Mouse (Mus musculus) stomach, postnatal 0 days (tissue): ENCODE results near the gene Scarf2. TPM values are rescaled to one million over a fixed set of nuclear protein-coding genes. Genes with fewer than 3 reads are reported as not detected.

Source experiments
- ATAC-seq: fragments of 200-750 bp; cut with Nextera tagmentation; 2 replicates; pipeline ENCODE4 v1.8.0; 2017; ENCODE audit not compliant: low FRiP score, low TSS enrichment
- DNase-seq: peaks from one replicate; pipeline ENCODE4 v3.0.0-alpha.2; 2016; ENCODE audit warnings: low spot score
- H3K27ac ChIP-seq: fragments of 300-500 bp; sonication (generic); replicated peaks from 2 replicates; pipeline ENCODE4 v1.5.1; 2014; ENCODE audit warnings: mild to moderate bottlenecking, control low read depth
- H3K27me3 ChIP-seq: fragments of 300-500 bp; sonication (generic); 2 replicates; pipeline ENCODE4 v1.6.1; 2014; ENCODE audit warnings: low read length; ENCODE audit not compliant: control insufficient read depth, insufficient read depth
- H3K36me3 ChIP-seq: fragments of 300-500 bp; sonication (generic); 2 replicates; pipeline ENCODE4 v1.6.1; 2014; ENCODE audit warnings: low read length, mixed read lengths; ENCODE audit not compliant: control insufficient read depth, insufficient read depth
- H3K4me1 ChIP-seq: fragments of 300-500 bp; sonication (generic); replicated peaks from 2 replicates; pipeline ENCODE4 v1.6.1; 2014; ENCODE audit warnings: antibody characterized with exemption; ENCODE audit not compliant: control insufficient read depth, insufficient read depth
- H3K4me2 ChIP-seq: fragments of 300-500 bp; sonication (generic); replicated peaks from 2 replicates; pipeline ENCODE4 v1.6.1; 2014; ENCODE audit warnings: low read depth, mild to moderate bottlenecking, control low read depth, moderate library complexity
- H3K4me3 ChIP-seq: fragments of 300-500 bp; sonication (generic); 2 replicates; pipeline ENCODE4 v1.5.1; 2014; ENCODE audit warnings: low read depth, low read length, control low read depth
- H3K9ac ChIP-seq: fragments of 300-500 bp; sonication (generic); 2 replicates; pipeline ENCODE4 v1.6.1; 2014; ENCODE audit warnings: mild to moderate bottlenecking, low read length, control low read depth, mixed read lengths
- H3K9me3 ChIP-seq: fragments of 300-500 bp; sonication (generic); 2 replicates; pipeline ENCODE4 v1.6.1; 2016; ENCODE audit warnings: low read length; ENCODE audit not compliant: control insufficient read depth
- CTCF ChIP-seq: IDR thresholded peaks from 2 replicates; pipeline ENCODE4 v1.5.1; 2016; ENCODE audit warnings: antibody characterized with exemption, low read depth, mild to moderate bottlenecking, moderate library complexity
- EP300 ChIP-seq: optimal IDR thresholded peaks from 2 replicates; pipeline ENCODE3; 2016; ENCODE audit warnings: antibody characterized with exemption
- WGBS: fragments of 180-500 bp; shearing (Covaris S2); extraction: QIAGEN DNeasy Blood & Tissue Kit; methylation state at CpG from one replicate; pipeline ENCODE4 v1.1.7; 2014; 5-methylcytosine and 5-hydroxymethylcytosine counted together
- polyA plus RNA-seq: library from polyadenylated mRNA; unstranded; fragments of >200 nt; fragmentation: Nextera tagmentation; extraction: Ambion mirVana; gene quantifications from 2 replicates; pipeline ENCODE4 v1.2.1, GENCODE M21; 2015

Scarf2 gene
- polyA plus RNA-seq, 1 experiment from 2014 or later, result 7.8 TPM

DNA sequence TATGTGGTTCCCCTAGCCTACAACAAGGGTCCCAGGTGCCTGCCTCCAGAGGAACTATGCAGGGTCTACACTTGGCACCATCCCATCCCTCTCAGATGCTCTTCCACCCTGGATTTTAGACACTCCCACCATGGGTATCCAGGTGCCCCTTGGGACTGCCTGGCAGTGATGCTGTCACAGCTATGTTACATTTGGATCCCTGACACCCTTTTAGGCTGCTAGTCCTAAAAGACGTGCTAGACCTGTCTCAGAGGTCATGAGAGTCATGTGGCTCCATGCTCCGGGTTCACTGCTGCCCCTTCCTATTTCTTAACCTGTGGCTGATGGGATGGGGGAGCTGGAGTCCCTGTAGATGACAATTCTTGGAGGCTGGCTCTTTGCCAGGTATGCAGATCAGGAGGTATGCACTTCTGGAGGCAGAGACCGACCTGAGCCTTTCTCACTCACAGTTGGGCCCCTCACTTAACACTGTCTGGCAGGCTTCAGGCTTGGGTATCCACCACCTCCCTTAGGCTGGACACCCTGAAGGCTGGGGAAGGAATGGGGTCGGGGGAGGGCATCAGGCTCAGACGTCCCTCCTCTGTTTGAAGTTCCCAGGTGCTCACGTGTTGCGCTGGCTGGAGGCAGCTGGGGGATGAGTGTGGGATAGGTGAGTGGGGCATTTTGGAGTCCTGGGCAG is 4.8 kb downstream of the Scarf2 start:
- Histone ChIP-seq H3K9me3 (no peaks in the 10 kb centered on the region), H3K27me3 (peaks cover 3% of the 10 kb centered on the region; the same call in 1 of the 2 replicates), H3K36me3 (no peaks in the 10 kb centered on the region), H3K4me3 (no peak overlapping the region; the same call in 1 of the 2 replicates), H3K9ac (no peak overlapping the region), H3K4me2 (no peak overlapping the region), H3K4me1 (peaks cover 11% of the 10 kb centered on the region), H3K27ac (no peak overlapping the region)
- ATAC-seq, result no peak
- no peak for DNase-seq
- WGBS, result 34% methylated on average over 7 of the region's 7 CpGs
- no peak for TF ChIP-seq CTCF
- TF ChIP-seq EP300, result no peak

- H3K4me1 ChIP-seq, result peaks cover 14% of the 10 kb centered on the region
- H3K36me3 ChIP-seq, result no peaks in the 10 kb centered on the region
- 45% methylated on average over 18 of the region's 18 CpGs for WGBS
- peak overlapping the region; percentile 19; the same call in 1 of the 2 replicates for H3K4me3 ChIP-seq
- peaks cover 3% of the 10 kb centered on the region; the same call in 1 of the 2 replicates for H3K27me3 ChIP-seq
- no peaks in the 10 kb centered on the region for H3K9me3 ChIP-seq
- no peak for DNase-seq
- no peak overlapping the region for H3K27ac ChIP-seq
- H3K9ac ChIP-seq, result no peak overlapping the region
- TF ChIP-seq EP300, result no peak
- no peak for TF ChIP-seq CTCF
- peak overlapping the region; percentile 44 for H3K4me2 ChIP-seq
- no peak for ATAC-seq
Measured at GRCm38 (mm10) chr16:17802456-17802838, 5.4 kb downstream of the Scarf2 start.

- H3K4me1 ChIP-seq, result peaks cover 14% of the 10 kb centered on the region
- TF ChIP-seq EP300 (no peak), CTCF (peak; percentile 31; the same call in 1 of the 2 replicates)
- ATAC-seq (peak; percentile 35; the same call in 1 of the 2 replicates), DNase-seq (peak; percentile 67)
- no peak overlapping the region for H3K27ac ChIP-seq
- no peaks in the 10 kb centered on the region for H3K9me3 ChIP-seq
- peaks cover 2% of the 10 kb centered on the region; the same call in 1 of the 2 replicates for H3K36me3 ChIP-seq
- no peak overlapping the region for H3K9ac ChIP-seq
- peak overlapping the region; percentile 44 for H3K4me2 ChIP-seq
- 30% methylated on average over 83 of the region's 83 CpGs for WGBS
- no peaks in the 10 kb centered on the region; the same call in 1 of the 2 replicates for H3K27me3 ChIP-seq
- H3K4me3 ChIP-seq, result peak overlapping the region; percentile 19; the same call in 1 of the 2 replicates
Measured at GRCm38 (mm10) chr16:17802839-17803674, 6.0 kb downstream of the Scarf2 start.

DNA sequence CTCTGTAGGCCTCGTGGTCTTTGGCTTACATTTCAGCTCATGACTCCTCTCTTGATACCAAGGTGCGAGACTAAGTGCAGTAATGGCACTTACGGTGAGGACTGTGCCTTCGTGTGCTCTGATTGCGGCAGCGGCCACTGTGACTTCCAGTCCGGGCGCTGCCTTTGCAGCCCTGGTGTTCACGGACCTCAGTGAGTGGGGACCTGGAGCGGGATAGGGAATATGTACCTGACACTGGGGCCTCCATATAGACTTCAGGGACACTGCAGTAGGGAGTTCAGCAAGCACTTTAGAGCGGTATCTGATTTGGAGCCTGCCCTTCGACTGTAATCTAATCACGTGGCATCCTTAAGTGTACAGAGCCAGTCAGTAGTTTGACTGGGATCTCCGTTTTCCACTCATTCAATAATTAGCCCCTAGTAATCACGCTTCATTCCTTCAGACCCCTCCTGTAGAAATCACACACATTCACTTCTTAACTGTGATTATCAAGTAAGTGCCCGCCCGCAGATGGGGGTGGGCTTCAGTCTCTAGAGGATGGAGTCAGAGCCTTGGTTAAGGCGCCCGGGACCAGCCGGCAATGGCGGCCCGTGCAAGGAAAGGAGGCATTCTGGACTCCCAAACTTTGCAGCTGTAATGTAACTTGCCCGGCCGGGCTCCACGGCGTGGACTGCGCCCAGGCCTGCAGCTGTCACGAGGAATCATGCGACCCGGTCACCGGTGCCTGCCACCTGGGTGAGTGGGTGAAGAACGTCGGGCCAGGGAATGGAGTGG is 6.8 kb downstream of the Scarf2 start:
- no peak; the same call in 1 of the 2 replicates for ATAC-seq
- Histone ChIP-seq H3K36me3 (peaks cover 4% of the 10 kb centered on the region; the same call in 1 of the 2 replicates), H3K4me3 (peak overlapping the region; percentile 27), H3K9me3 (no peaks in the 10 kb centered on the region), H3K4me1 (peaks cover 12% of the 10 kb centered on the region), H3K4me2 (peak overlapping the region; percentile 50), H3K27ac (no peak overlapping the region), H3K27me3 (no peaks in the 10 kb centered on the region; the same call in 1 of the 2 replicates), H3K9ac (peak overlapping the region; percentile 13; the same call in 1 of the 2 replicates)
- WGBS, result 52% methylated on average over 33 of the region's 33 CpGs
- DNase-seq, result no peak
- TF ChIP-seq EP300 (no peak), CTCF (no peak)

DNA sequence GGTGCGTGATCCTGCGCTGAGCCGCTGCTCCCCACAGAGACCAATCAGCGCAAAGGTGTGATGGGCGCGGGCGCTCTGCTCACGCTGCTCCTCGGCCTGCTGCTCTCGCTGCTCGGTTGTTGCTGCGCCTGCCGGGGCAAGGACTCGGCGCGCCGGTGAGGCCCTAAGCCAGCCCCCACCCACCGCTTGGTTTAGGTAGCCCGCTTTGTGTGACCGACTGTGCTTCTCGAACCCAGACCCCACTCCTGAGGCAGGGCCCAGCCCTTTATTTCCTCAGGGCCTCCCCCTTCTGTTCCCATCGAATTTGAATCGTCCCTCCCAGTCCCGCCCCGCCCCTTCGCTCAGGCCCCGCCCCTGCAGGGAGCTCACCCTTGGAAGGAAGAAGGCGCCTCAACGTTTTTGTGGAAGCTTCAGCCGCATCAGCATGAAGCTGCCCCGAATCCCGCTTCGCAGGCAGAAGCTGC is 7.4 kb downstream of the Scarf2 start:
- 14% methylated on average over 31 of the region's 33 CpGs for WGBS

More for the DNA sequence above, 7.4 kb downstream of the Scarf2 start:
- peak overlapping the region; percentile 50 for H3K4me2 ChIP-seq
- no peaks in the 10 kb centered on the region; the same call in 1 of the 2 replicates for H3K27me3 ChIP-seq
- H3K36me3 ChIP-seq, result peaks cover 4% of the 10 kb centered on the region; the same call in 1 of the 2 replicates
- ATAC-seq (peak; percentile 27; the same call in 1 of the 2 replicates), DNase-seq (peak; percentile 78)
- no peaks in the 10 kb centered on the region for H3K9me3 ChIP-seq
- peak overlapping the region; percentile 13; the same call in 1 of the 2 replicates for H3K9ac ChIP-seq
- TF ChIP-seq CTCF, result no peak
- no peak for TF ChIP-seq EP300
- H3K4me1 ChIP-seq, result peaks cover 12% of the 10 kb centered on the region
- H3K27ac ChIP-seq, result no peak overlapping the region
- peak overlapping the region; percentile 27 for H3K4me3 ChIP-seq
